Mouse (Mus musculus) lung, adult 2 months (tissue): ENCODE measurements around the gene Alox12. TPM values are rescaled to one million over a fixed set of nuclear protein-coding genes. Genes with fewer than 3 reads are reported as not detected.

Source experiments
- DNase-seq: peaks from one replicate; pipeline ENCODE4 v3.0.0; 2022
- H3K4me1 ChIP-seq: fragments of 200-500 bp; 2 replicates; pipeline ENCODE4 v1.6.1; 2011; ENCODE audit warnings: low read length; ENCODE audit not compliant: control insufficient read depth, insufficient read depth
- H3K4me3 ChIP-seq: fragments of 200-500 bp; replicated peaks from 2 replicates; pipeline ENCODE3; 2011; ENCODE audit warnings: low read depth, mild to moderate bottlenecking, control low read depth, low read length; ENCODE audit errors: extremely low read depth
- CTCF ChIP-seq: fragments of 200-500 bp; IDR thresholded peaks from 2 replicates; pipeline ENCODE4 v1.5.1; 2011; ENCODE audit warnings: mild to moderate bottlenecking, low read length, control low read depth; ENCODE audit not compliant: insufficient read depth
- POLR2A ChIP-seq: fragments of 200-500 bp; IDR thresholded peaks from 2 replicates; pipeline ENCODE4 v1.6.1; 2011; ENCODE audit warnings: low read depth, mild to moderate bottlenecking, control low read depth, low read length, borderline replicate concordance; ENCODE audit errors: extremely low read depth
- WGBS: fragments of 180-500 bp; shearing (Covaris S2); methylation state at CpG from one replicate; pipeline ENCODE4 v1.1.7; 2018; 5-methylcytosine and 5-hydroxymethylcytosine counted together
- polyA plus RNA-seq: library from polyadenylated mRNA; depleted of rRNA; stranded (reverse); fragments of >200 nt; gene quantifications from 2 replicates; pipeline ENCODE4 v1.2.3, GENCODE M21; 2012

Gene Alox12
- polyA plus RNA-seq, 1 experiment: 9.2 TPM

- Histone ChIP-seq H3K4me1 (peaks cover 6% of the 10 kb centered on the region), H3K4me3 (no peak overlapping the region)
- WGBS: 51% methylated on average over 11 of the region's 11 CpGs
- TF ChIP-seq POLR2A: no peak
- TF ChIP-seq CTCF: no peak
- no peak for DNase-seq
Measured at GRCm38 (mm10) chr11:70250150-70250549, 5.0 kb downstream of the Alox12 start.

- 45% methylated on average over 9 of the region's 9 CpGs for WGBS
Measured at GRCm38 (mm10) chr11:70247136-70247845, 7.9 kb downstream of the Alox12 start.

GRCm38 (mm10) chr11:70242591-70242990, 12.6 kb downstream of the Alox12 start:
- WGBS: 70% methylated on average over 11 of the region's 11 CpGs
- TF ChIP-seq CTCF (no peak), POLR2A (no peak)
- peaks cover 2% of the 10 kb centered on the region; the same call in 1 of the 2 replicates for H3K4me1 ChIP-seq
- H3K4me3 ChIP-seq: no peak overlapping the region
- DNase-seq: no peak

More at GRCm38 (mm10) chr11:70247136-70247845, 7.9 kb downstream of the Alox12 start:
- H3K4me3 ChIP-seq: no peak overlapping the region
- TF ChIP-seq POLR2A (no peak), CTCF (peak; percentile 49)
- H3K4me1 ChIP-seq: no peaks in the 10 kb centered on the region
- DNase-seq: peak; percentile 58

- H3K4me1 ChIP-seq: peaks cover 7% of the 10 kb centered on the region; the same call in 1 of the 2 replicates
- peak; percentile 83; the same call in 1 of the 2 replicates for TF ChIP-seq POLR2A
- no peak for TF ChIP-seq CTCF
- under 1% methylated on average over 32 of the region's 35 CpGs for WGBS
- peak within 1 kb of the TSS; percentile 97 for H3K4me3 ChIP-seq
- DNase-seq: peak; percentile 91
Measured at GRCm38 (mm10) chr11:70239541-70240279, 15.4 kb downstream of the Alox12 start, which contains the start of the genes Gm21988 and Rnasek. TSS of gene Gm21988 (minus strand) at chr11:70239830. TSS of gene Rnasek (minus strand) at chr11:70239842.

GRCm38 (mm10) chr11:70238591-70239440, 16.3 kb downstream of the Alox12 start:
- H3K4me1 ChIP-seq: peaks cover 10% of the 10 kb centered on the region
- peak; percentile 19 for DNase-seq
- no peak for TF ChIP-seq CTCF
- peak; percentile 14; the same call in 1 of the 2 replicates for TF ChIP-seq POLR2A
- WGBS: 8% methylated on average over 23 of the region's 23 CpGs
- peak overlapping the region; percentile 97 for H3K4me3 ChIP-seq

- peak; percentile 92 for TF ChIP-seq POLR2A
- TF ChIP-seq CTCF: no peak
- Histone ChIP-seq H3K4me1 (peaks cover 10% of the 10 kb centered on the region), H3K4me3 (peak within 1 kb of the TSS; percentile 97)
- peak; percentile 99 for DNase-seq
- WGBS: under 1% methylated on average over 70 of the region's 70 CpGs
Measured at GRCm38 (mm10) chr11:70237457-70238167, 17.5 kb downstream of the Alox12 start, which contains the start of gene 0610010K14Rik. TSS of gene 0610010K14Rik (minus strand) at chr11:70237914.

- peaks cover 10% of the 10 kb centered on the region for H3K4me1 ChIP-seq
- peak overlapping the region; percentile 4 for H3K4me3 ChIP-seq
- 15% methylated on average over 7 of the region's 7 CpGs for WGBS
- no peak for TF ChIP-seq POLR2A
- TF ChIP-seq CTCF: no peak
- no peak for DNase-seq
Measured at GRCm38 (mm10) chr11:70236717-70237116, 18.4 kb downstream of the Alox12 start.

GRCm38 (mm10) chr11:70235254-70235900, 19.8 kb downstream of the Alox12 start:
- TF ChIP-seq POLR2A (no peak), CTCF (no peak)
- H3K4me1 ChIP-seq: peaks cover 10% of the 10 kb centered on the region
- H3K4me3 ChIP-seq: no peak overlapping the region
- no peak for DNase-seq
- WGBS: 85% methylated on average over 12 of the region's 12 CpGs
